Mouse (Mus musculus): ENCODE data around the gene Fam205a1. TPM values are rescaled to one million over a fixed set of nuclear protein-coding genes. Genes with fewer than 3 reads are reported as not detected.

Gene Fam205a1
- polyA plus RNA-seq, 1 experiment from 2014 or later = 0.06 TPM

Other genes with a start within 250 kb of the Fam205a1 start
- gene Gm10591, start 241.7 kb downstream of the Fam205a1 start, polyA plus RNA-seq (2015; fragmentation: Nextera tagmentation; extraction: Ambion mirVana) = not detected in 2 replicates
- not detected in 2 replicates for gene Gm2564, start 224.2 kb downstream of the Fam205a1 start, polyA plus RNA-seq (2015; fragmentation: Nextera tagmentation; extraction: Ambion mirVana)
- gene Ccl27b, start 198.6 kb downstream of the Fam205a1 start, polyA plus RNA-seq (2015; fragmentation: Nextera tagmentation; extraction: Ambion mirVana) = not detected in 2 replicates
- not detected in 2 replicates for gene Il11ra2, start 192.0 kb downstream of the Fam205a1 start, polyA plus RNA-seq (2015; fragmentation: Nextera tagmentation; extraction: Ambion mirVana)
- gene 4930578G10Rik, start 118.3 kb downstream of the Fam205a1 start, polyA plus RNA-seq (2015; fragmentation: Nextera tagmentation; extraction: Ambion mirVana) = 1.4 TPM in 1 of 2 replicates, not detected in the other
- gene Ccl19, start 97.3 kb downstream of the Fam205a1 start, polyA plus RNA-seq (2015; fragmentation: Nextera tagmentation; extraction: Ambion mirVana) = not detected in 2 replicates
- gene Ccl21a, start 79.9 kb downstream of the Fam205a1 start, polyA plus RNA-seq (2015; fragmentation: Nextera tagmentation; extraction: Ambion mirVana) = 0.93 and 2.1 TPM in 2 replicates
- 0.45 and 0.59 TPM in 2 replicates for gene Gm12394, start 2.9 kb upstream of the Fam205a1 start, polyA plus RNA-seq (2015; fragmentation: Nextera tagmentation; extraction: Ambion mirVana)
- 1.5 and 3.0 TPM in 2 replicates for gene Fam205c, start 20.3 kb upstream of the Fam205a1 start, polyA plus RNA-seq (2015; fragmentation: Nextera tagmentation; extraction: Ambion mirVana)
- gene Phf24, start 62.8 kb upstream of the Fam205a1 start, polyA plus RNA-seq (2015; fragmentation: Nextera tagmentation; extraction: Ambion mirVana) = 20.1 and 27.6 TPM in 2 replicates
- 50.1 and 50.5 TPM in 2 replicates for gene Dnajb5, start 95.9 kb upstream of the Fam205a1 start, polyA plus RNA-seq (2015; fragmentation: Nextera tagmentation; extraction: Ambion mirVana)
- 0.57 and 1.3 TPM in 2 replicates for gene 1700022I11Rik, start 115.7 kb upstream of the Fam205a1 start, polyA plus RNA-seq (2015; fragmentation: Nextera tagmentation; extraction: Ambion mirVana)
- gene Vcp, start 146.6 kb upstream of the Fam205a1 start, polyA plus RNA-seq (2015; fragmentation: Nextera tagmentation; extraction: Ambion mirVana) = 526 and 554 TPM in 2 replicates
- 19.9 and 20.4 TPM in 2 replicates for gene Fancg, start 156.6 kb upstream of the Fam205a1 start, polyA plus RNA-seq (2015; fragmentation: Nextera tagmentation; extraction: Ambion mirVana)
- gene Pigo, start 171.9 kb upstream of the Fam205a1 start, polyA plus RNA-seq (2015; fragmentation: Nextera tagmentation; extraction: Ambion mirVana) = 22.4 and 23.3 TPM in 2 replicates
- 224 and 235 TPM in 2 replicates for gene Stoml2, start 177.8 kb upstream of the Fam205a1 start, polyA plus RNA-seq (2015; fragmentation: Nextera tagmentation; extraction: Ambion mirVana)
- 28.4 and 29.9 TPM in 2 replicates for gene Fam214b, start 192.3 kb upstream of the Fam205a1 start, polyA plus RNA-seq (2015; fragmentation: Nextera tagmentation; extraction: Ambion mirVana)
- gene Unc13b, start 205.1 kb upstream of the Fam205a1 start, polyA plus RNA-seq (2015; fragmentation: Nextera tagmentation; extraction: Ambion mirVana) = 15.1 and 16.5 TPM in 2 replicates

Measured in neural tube, embryonic 13.5 days (tissue).